Mouse (Mus musculus) retina, postnatal 7 days (tissue): Measurements from ENCODE around the gene Etl4.
"Not testable (repeated sequence)": the region's sequence is repeated elsewhere in the genome, so short reads cannot be mapped to it uniquely, and the experiment has no call there.

Experiments
- DNase-seq: peaks from one replicate; pipeline ENCODE4 v3.0.0-alpha.2; 2012; ENCODE audit warnings: low read depth, low spot score

Etl4 gene

DNA sequence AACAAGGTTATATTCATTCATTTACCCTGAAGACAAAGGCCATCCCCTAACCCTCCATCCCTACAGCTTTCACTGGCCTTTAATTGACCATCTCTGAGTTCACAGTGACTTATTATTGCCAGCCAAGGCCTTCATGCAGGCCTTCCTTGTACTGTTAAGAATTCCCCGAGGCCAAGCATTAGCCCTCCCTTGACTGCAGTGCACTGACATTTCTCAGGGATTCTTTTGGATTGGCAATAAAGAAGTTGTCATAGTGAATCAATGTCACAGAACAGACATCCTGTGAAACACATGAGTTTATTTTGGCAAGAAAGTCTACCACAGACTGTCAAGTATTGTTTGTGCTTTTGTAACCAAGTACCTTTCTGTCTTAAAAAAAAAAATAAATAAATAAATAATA is 257.5 kb downstream of the Etl4 start:
- peak; percentile 14 for DNase-seq

DNA sequence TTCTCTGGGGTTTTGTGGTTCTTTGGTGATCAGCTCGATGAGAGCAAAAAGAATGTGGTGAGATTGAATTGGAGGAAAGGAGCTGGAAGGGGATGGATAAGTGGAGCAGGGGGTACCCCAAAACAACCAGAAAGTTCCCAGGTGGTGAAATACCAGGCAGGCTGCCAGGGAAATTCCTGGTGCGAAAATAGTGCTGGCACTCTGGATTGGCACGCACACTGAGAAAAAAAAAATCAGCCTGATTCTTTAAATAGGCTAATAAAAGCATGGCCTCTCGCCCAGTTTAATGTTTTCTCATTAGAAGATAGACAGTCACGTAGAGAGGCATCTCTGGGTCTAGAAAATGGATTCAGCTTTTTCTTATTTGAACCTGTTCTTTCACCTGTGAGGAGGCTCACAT is 258.0 kb downstream of the Etl4 start:
- no peak for DNase-seq

DNA sequence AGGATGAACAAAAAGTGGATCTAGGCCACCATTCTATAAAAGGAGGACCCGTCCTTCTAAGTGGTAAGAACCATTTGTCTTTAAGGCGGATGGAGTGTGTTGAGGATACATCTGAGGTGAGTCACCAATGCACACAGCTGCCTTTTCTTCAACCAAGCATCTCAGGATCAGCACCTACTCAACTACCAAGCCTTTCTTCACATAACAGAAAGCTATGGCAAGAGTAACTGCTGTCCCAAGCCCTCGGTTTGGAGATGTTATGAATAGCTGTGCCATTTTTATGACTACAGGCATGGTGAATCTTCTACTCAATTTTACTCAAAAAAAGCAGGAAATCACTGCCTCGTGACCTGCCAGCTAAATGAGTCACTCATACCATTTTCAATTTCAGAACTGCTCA is 258.6 kb downstream of the Etl4 start:
- DNase-seq = no peak

DNA sequence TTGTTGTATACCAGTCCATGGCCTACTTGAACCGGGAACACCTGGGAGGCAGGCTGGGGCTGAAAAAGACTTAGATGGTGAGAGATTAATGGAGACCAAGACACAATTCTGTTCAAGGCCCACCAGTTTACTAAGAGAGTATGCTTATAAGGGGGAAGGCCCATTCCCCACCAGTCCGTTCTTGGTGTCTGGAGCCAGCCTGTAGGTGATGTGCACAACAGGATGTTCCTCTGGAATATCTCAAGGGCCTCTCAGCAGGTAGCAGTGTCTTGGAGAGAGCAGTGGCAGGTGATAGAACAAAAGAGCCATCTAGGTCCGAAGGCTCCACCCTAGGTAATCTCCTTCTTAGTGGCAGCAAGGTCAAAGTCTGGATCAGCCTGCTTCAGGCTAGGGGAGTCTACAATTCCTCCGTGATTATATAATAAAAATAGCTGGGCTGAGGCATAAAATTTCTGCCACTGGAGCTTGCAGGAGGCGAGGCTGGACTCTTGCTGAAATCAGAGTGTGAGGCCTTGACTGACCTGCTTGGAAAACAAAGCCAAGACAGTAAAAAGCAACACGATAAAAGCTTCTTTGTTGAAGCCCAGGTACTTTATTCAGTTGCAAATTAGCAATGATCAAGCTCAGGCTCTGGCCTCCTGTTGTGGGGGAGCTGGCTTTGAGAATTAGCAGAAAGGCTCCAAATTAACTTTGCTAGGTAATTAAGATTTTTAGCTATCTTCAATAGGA is 267.0 kb downstream of the Etl4 start:
- not testable (repeated sequence) for DNase-seq

DNA sequence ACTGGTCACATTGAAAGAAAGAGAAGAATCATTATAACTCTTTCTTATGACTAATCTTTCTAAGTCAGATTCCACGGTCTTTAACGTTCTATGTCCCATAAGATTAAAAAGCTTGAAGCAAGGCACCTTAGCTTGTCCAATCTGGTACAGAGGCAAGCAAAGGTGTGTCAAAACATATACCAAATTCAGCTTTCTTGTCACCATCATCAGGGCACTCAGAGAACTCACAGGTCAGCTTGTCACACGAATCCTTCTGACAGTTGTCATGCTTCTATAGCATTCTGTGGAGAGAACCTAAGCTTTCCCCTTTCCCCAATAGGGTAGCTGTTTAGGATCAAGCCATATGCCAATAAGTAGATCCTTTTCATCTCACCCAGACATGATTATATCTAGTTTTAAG is 267.7 kb downstream of the Etl4 start:
- not testable (repeated sequence) for DNase-seq

DNA sequence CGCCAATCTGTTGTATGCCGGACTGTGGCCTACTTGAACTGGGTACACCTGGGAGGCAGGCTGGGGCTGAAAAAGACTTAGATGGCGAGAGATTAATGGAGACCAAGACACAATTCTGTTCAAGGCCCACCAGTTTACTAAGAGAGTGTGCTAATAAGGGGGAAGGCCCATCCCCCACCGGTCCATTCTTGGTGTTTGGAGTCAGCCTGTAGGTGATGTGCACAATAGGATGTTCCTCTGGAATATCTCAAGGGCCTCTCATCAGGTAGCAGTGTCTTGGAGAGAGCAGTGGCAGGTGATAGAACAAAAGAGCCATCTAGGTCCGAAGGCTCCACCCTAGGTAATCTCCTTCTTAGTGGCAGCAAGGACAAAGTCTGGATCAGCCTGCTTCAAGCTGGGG is 271.0 kb downstream of the Etl4 start:
- DNase-seq = not testable (repeated sequence)

DNA sequence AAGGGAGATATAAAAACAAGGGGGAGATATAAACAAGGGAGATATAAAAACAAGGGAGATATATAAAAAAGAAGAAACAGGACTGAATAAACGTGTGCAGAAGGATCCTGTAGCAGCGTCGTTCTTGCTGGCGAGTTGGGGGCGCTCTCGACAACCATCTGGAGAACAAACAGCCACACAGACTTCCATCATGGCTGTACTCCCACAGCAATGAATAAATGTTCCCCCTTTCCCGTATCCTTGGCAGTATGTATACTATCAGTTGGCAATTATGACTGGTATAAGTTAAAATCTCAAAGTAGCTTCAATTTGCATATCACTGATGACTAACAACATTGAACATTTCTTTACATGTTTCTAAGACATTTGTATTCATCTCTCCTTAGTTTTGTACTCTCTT is 277.6 kb downstream of the Etl4 start:
- DNase-seq = not testable (repeated sequence)

DNA sequence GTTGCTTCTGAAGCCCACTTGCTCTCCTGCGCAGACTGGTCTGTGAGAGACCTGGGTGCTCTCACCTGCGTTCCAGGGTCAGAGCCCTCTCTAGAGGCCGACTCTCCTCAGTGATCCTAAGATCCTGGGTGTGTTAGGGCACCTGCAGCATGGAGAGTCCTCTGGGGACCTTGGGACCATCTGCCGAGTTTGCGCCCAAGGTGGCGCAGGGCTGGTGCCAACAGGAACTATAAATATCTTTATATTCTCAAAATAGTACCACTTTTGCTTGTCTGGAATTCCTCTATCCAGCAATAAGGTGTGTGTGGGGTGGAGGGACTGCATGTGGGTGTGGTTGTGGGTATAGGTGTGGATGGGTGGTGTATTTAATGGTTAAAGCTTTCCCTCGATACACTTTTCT is 293.4 kb downstream of the Etl4 start:
- DNase-seq = no peak

DNA sequence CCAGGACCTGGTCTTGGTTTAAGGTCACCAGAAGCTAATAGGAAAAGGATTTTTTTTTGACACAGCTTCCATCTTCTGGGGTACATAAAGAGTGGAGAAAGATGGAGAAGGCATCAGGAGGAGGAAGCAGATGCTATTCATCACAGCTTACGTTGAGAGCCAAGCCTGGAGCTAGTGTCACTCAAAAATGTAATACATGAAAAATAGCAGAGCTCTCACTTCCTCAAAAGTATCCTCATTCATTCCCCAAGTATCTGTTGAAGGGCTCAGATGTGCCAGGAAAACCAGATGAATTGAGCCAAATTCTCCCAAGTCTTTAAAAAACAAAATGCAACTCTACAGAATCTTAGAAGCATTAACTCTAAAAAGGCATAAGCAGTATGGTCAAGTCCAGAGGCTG is 297.1 kb downstream of the Etl4 start:
- DNase-seq = no peak

DNA sequence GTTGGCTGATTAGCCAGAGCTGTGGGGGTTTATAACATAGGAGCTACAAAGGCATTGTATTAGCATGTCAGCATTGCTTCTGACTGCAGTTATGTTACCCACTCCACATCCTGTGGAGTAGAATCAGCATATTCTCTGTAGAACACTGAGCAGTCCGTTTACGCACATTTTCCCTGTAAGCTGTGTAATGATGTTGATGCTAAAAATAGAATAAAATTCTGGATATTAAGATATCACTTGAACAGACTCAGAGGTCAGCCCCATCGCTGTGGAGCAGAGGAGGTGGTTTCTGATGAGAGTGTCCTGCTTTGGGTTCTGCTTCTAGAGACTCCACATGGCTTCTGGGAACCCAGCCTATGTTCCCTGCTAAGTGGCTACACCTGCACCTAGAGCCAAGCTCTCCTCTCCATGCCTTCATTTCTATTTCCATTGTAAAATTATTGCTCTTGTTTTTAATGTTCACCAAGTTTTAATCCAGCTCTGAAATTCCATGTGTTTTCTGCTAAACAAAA is 299.2 kb downstream of the Etl4 start:
- no peak for DNase-seq

DNA sequence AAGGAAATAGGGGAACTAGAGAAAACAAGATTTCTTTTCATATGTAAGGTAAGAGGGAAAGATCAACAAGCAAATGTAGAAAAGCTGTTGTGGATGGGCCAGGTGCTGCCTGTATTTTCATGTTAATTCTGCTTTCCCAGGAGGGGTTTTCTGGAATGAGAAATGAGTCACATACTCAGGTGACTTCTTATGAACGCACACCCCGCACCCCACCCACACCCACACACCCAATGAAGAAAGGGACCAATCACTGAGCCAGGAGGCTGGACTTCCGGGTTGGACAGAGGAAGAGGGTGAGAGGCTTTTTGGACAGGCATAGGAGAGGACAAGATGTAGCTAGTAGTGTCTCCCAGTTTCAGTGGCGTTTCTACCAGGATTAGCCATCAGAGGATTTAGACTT is 299.8 kb downstream of the Etl4 start:
- DNase-seq = no peak

DNA sequence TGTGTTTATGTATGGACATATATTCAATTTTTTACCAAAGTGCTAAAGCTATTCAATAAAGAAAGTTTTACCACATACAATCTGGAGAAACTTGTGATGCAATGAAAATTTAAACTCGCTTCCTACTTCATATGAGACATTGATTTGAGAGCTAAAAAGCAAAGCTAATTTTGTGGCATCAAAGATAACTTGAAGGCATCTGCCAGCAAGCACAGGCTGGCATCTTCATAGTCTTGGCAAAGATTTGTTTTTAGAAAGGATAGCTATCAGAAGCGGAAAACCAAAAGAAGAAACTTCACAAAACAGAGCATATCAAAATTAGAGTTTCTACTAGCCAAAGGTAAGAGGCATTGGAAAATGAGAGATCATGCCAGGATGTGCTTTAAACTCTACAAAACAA is 306.7 kb downstream of the Etl4 start:
- no peak for DNase-seq

DNA sequence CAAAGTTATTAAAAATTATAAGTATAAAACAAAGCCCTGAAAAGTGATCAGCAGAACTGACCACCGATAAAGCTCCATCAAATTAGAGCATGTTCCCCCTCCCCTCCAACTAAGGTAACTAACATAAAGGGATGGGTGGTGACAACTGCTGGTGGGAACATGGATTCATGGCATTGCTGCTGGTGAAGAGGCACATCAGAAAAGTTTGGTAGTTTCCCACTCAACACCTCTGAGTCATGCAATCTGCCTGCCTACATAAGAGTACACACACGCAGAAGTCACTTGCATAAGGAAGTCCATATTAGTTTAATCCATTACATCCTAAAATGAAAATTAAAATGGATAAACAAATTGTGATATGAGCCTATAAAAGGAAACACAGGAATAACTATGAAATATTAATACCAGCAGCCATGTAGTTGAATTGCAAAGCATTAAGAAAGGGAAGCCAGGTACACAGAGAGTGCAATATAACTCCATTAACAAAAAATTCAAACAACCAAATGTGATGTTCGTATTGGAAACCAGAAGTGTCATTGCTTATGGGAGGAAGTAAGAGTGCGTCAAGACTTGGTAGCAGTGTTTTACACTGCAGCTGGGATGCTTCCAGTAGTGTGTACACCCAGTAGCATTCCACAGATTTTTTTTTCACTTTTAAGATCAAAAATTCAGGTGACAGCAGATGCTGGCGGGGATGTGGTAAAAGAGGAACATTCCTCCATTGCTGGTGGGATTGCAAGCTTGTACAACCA is 307.3 kb downstream of the Etl4 start:
- no peak for DNase-seq

DNA sequence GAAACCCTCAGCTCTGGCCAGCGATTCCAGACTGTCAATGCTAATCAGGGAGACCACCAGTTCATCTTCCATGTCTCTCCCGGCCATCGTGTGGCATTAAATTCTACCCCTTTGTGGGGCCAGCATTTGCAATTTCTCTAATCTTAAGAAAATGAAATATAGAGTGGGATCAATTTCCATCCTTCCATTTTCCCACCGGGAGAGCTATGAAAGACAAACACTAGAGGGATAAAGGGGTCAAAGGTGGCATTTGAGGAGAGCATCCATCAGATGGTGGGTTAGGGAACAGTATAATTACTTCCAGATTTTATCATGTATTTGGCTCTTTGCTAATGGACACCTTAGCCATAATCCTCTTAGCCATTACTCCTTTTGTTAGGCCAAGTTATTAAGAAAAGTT is 321.8 kb downstream of the Etl4 start:
- no peak for DNase-seq

DNA sequence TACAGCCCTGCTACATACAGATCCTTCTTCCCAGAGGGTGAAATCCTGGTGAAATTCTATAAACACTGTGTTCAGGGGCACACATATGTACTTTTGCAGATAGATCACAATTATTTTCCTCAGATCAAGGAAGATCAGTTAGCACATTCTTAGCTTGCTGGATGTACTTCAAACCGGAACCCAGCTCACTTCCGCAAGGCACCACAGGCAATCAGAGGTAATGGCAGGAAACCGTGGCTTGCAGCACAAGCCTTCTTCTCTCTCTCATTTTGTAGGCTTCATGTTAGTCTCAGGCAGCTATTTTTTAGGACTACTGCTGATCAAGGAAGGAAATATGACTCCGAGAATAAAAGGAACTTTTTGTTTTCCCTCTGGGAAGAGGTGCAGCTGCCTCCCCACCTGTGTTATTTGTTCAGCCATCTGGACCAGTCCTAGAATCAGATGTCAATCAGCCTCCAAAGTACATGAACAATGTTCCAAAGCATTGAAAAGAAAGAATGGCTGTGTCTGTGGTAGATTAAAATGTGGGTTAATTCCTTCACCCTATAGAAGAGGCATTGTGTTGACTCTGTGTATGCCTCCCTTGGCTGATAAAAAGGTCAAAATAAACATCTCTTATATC is 338.6 kb downstream of the Etl4 start:
- no peak for DNase-seq

DNA sequence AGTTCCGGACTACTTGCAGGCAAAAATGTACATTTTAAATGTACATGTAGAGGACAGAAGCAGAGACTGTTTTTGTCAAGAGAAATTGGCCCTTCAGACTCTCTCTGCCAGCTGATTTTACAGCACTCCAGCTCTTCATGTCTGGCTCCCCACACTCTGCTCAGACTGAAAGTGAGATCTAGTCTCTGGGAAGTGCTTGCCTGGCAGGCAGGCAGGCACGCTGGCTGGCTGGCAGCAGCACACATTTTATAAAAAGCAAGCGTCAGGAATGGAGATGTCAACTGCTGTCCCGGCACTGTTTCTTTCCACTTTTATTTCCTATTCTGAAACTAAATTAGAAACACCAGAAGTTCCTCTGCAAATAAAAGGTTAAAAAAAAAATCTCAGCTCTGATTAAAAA is 339.8 kb downstream of the Etl4 start:
- no peak for DNase-seq

DNA sequence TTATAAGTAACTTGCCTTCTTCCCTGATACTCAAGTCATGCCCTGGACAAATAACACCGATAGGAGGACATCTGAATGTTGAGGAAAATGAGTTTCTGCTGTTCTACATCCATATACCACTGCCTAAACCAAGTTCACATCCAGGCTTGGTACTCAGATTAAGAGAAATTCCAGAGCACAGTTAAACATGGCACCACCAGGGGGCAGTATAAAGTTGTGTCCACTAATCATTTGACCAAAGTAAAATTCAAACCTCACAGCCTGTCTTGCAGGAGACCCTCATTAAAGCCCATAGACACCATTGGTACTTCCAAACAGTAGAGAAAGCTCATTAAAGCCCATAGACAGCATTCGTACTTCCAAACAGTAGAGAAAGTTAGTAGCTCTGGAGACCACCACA is 366.5 kb downstream of the Etl4 start:
- DNase-seq = peak; percentile 17

DNA sequence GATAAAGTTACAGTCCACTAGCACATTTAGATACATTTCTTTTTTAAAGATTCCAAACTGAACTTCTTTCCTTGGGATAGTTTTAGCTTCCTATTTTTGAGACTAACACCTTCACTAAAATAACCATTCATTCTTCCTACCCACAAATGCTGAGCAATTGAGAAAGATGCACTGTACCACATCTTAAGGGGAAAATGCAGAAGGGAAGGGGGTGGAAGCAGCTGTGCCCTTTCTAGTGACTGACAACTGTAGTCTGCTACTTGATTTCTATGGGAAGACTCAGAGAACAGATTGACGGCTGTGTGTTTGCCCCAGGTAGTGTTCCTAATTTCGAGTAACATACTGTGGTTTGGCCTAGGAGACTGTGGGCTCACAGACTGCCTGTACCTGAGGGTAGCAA is 372.3 kb downstream of the Etl4 start:
- no peak for DNase-seq

DNA sequence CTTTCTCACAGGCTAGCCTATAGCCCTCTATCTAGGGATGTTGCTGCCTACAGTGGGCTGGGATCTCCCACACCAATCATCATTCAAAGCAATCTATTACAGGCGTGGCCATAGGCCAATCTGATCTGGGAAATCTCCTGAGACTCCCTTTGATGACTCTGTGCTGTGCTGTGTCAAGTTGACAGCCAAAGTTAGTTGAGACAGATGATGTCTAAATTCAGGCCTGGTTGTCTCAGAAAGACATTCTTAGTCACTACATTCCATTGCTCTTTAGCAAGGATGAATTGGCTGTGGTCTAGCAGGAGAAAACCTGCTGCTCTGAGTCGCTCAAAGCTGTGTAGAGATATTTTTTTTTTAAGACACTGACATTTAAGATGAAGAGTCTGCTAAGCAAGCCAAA is 374.8 kb downstream of the Etl4 start:
- no peak for DNase-seq

DNA sequence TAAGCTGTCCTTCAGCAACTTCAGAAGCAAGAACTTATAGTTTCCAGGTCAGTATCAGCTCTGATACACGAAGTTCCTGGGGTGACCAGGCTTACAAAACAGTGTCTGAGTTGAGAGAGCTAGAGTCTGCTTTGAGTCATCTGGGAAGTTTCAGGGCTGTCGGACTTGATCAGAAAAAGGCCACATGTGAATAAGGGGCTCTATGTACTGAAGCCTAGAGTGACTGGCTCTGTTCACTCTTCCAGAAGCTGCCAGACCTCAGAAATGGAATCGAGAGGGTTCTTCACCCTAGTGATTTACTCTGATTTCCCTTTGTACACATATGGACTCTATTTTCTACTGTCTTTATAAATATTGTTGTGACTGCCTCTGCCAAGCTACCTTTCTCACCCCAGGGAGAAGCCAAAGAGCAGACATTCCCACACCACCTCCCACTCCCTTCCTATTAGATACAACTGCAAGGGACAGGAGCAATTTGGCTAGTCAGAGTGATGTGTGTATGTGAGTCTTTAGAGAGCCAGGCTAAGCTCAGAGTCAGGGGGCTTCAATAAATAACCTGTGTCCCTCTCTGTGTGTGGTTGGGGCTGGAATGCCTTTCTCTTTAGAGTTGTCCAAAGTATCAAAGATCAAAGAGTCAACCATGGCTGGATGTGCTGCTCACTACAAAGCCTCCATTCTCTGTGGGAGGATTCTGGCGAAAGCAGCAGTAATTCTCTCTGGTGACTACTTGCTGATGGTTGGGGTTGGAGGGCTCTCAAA is 381.6 kb downstream of the Etl4 start:
- DNase-seq = no peak

DNA sequence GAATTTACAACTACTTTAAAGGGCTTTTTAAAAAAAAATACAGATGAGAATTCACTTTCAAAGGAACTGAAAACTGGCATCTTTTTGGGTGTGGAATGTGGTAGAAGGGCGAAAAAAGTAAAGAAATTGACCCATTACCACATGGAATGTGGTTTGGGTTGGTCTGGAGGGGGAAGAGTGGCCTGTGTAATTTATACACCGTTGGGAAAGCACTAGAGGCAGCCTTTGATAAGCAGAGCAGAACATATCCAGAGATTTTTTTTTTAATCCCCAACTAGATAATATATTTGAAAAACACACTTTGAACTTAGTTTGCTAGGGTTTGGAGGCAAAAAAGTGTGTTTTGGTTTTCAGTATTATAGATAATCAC is 382.1 kb downstream of the Etl4 start:
- DNase-seq = no peak

DNA sequence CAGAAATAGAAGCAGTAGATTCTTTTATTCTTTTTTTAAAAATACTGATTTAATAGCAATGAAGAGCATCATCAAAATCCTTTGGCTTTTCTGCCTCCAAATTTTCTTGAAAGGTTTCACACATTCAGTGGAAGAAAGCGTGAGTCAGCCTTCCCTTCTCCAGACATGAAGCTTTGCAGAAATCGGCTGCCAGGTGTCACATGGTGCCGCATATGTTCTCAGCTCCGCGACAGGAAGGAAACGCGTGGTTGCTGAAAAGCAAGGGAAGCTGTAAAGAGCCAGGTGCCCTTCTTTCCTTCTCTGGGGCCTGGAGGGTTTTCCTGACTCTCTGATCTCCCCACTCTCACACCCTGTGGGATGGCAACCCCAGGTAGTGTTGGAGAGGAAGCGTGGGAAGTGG is 383.8 kb downstream of the Etl4 start:
- no peak for DNase-seq
